Mouse (Mus musculus) ES-Bruce4 (cell line): ENCODE data around the gene Rec8. TPM values are rescaled to one million over a fixed set of nuclear protein-coding genes. Genes with fewer than 3 reads are reported as not detected.

Experiments used
- H3K27ac ChIP-seq: 2 replicates; pipeline ENCODE4 v1.5.1; 2012; ENCODE audit warnings: low read length, inconsistent platforms; ENCODE audit not compliant: insufficient read depth
- H3K27me3 ChIP-seq: 2 replicates; pipeline ENCODE4 v1.6.1; 2012; ENCODE audit warnings: mild to moderate bottlenecking, low read length, inconsistent platforms; ENCODE audit not compliant: control insufficient read depth, poor library complexity, insufficient read depth, severe bottlenecking
- H3K36me3 ChIP-seq: 2 replicates; pipeline ENCODE4 v1.6.1; 2012; ENCODE audit warnings: inconsistent platforms, mild to moderate bottlenecking, low read length, moderate library complexity; ENCODE audit not compliant: control insufficient read depth, poor library complexity, insufficient read depth, severe bottlenecking
- H3K4me1 ChIP-seq: one replicate; pipeline ENCODE4 v1.8.1; 2011; ENCODE audit warnings: low read length; ENCODE audit not compliant: control insufficient read depth, insufficient read depth
- H3K4me3 ChIP-seq: 2 replicates; pipeline ENCODE4 v1.5.1; 2011; ENCODE audit warnings: low read depth, mild to moderate bottlenecking, low read length
- H3K9ac ChIP-seq: 2 replicates; pipeline ENCODE4 v1.6.1; 2012; ENCODE audit warnings: low read depth, mild to moderate bottlenecking, inconsistent platforms; ENCODE audit not compliant: poor library complexity, severe bottlenecking
- H3K9me3 ChIP-seq: replicated peaks from 2 replicates; pipeline ENCODE4 v1.6.1; 2012; ENCODE audit warnings: mild to moderate bottlenecking, low read length, inconsistent platforms; ENCODE audit not compliant: control insufficient read depth, poor library complexity, insufficient read depth, severe bottlenecking
- CTCF ChIP-seq: IDR thresholded peaks from one replicate; pipeline ENCODE4 v1.8.1; 2011; ENCODE audit warnings: low read depth, low read length
- EP300 ChIP-seq: IDR thresholded peaks from 2 replicates; pipeline ENCODE4 v1.6.1; 2011; ENCODE audit warnings: low read depth, low read length; ENCODE audit not compliant: insufficient read depth
- POLR2A ChIP-seq: IDR thresholded peaks from one replicate; pipeline ENCODE4 v1.8.1; 2011; ENCODE audit warnings: low read length; ENCODE audit not compliant: insufficient read depth
- polyA plus RNA-seq: library from polyadenylated mRNA; stranded (reverse); fragments of >200 nt; gene quantifications from 2 replicates; pipeline ENCODE4 v1.2.4, GENCODE M21; 2011; ENCODE audit warnings: low read depth; ENCODE audit not compliant: missing spikeins, insufficient read depth, insufficient read length

Gene Rec8
- polyA plus RNA-seq, 1 experiment: 16.4 TPM

DNA sequence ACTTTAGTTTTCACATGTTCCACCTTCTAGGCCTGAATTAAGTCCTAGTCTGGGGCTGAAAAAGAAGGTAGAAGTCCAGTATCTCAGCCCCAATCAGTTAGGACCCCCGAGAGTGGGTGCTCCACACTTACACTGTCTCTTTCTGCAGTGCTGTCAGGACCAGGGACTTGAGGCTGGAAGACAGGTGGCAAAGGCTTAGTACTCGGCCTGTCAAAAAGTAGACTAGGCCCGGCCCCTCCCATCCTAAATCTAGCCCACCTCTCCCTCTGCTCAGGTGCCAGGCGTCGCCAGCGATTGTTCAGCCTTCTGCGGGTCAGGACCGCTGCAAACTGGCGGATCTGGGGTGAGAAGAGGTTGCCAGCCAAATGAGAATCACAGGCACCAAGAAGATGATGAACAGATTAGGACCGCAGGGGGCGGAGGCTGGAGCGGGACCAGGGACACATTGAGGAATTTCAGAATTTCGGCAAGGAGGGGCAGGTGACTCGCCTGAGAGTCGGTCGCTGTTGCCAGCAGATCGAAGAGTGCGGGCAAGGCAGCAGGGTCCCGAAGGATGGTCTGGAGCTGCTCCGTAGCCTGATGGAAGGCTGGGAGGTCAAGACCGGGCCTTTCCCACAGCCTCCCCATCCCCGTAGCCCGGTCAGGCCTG, 17.2 kb downstream of the Rec8 start:
- H3K4me3 ChIP-seq: peak overlapping the region; percentile 64
- H3K9ac ChIP-seq: peak overlapping the region; percentile 70
- no peaks in the 10 kb centered on the region for H3K27me3 ChIP-seq
- H3K36me3 ChIP-seq: peaks cover 23% of the 10 kb centered on the region
- H3K4me1 ChIP-seq: peaks cover 4% of the 10 kb centered on the region
- no peak overlapping the region for H3K27ac ChIP-seq
- TF ChIP-seq EP300 (no peak), CTCF (no peak), POLR2A (no peak)
- H3K9me3 ChIP-seq: no peaks in the 10 kb centered on the region

DNA sequence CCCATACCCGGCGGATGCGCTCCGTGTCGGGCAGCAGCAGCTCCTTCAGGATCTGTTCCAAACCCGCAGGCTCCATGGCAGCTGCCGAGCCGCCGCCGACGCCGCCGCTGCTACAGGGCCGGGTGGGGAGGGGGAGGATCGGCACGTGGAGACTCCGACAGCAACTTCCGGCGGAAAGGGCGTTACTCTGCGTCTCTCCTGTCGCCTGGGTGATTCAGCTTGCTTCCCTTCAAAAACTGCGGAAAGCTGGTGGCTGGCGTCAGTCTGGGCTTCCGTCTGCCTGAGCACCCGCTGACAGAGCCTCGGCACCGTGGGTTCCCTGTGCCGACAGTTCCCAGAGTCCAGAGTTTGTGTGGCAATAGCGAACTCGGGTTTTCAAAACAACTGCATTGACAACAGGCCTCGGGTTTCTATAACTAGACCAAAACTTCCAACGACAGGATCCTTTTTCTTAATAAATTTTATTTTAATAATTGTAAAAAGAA, 17.7 kb downstream of the Rec8 start, which contains the start of gene Ipo4:
Gene Ipo4, minus strand, starts transcription at position 435 of the 485 bp plus-strand sequence.
- TF ChIP-seq EP300 (no peak), CTCF (no peak), POLR2A (no peak)
- Histone ChIP-seq H3K4me3 (peak within 1 kb of the TSS; percentile 64), H3K9me3 (no peaks in the 10 kb centered on the region), H3K36me3 (peaks cover 17% of the 10 kb centered on the region), H3K27ac (no peak within 1 kb of the TSS), H3K4me1 (peaks cover 4% of the 10 kb centered on the region), H3K27me3 (no peaks in the 10 kb centered on the region), H3K9ac (peak within 1 kb of the TSS; percentile 70)

DNA sequence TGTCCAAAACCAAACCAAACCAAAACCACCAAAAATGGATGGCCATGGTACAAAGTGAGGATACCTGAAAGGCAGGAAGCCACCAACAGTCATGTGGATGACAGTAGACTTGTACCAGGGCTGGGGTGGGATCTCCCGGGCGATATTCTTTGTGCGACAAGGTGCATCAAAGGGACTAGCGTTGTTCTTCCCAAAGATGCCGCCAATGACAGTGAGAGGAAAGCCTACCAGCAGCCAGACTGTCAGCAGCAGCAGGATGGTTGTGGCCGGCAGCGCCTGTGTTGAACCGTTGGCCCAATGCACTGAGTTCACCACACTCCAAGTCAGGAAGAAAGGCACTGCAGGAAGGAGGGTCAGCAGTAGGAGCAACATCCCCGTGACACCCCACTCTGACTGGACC, 20.0 kb downstream of the Rec8 start, which contains the start of gene Gm49378:
Gene Gm49378, minus strand, starts transcription at position 101 of the 400 bp plus-strand sequence.
- Histone ChIP-seq H3K27me3 (no peaks in the 10 kb centered on the region), H3K27ac (no peak within 1 kb of the TSS), H3K9me3 (no peaks in the 10 kb centered on the region), H3K36me3 (peaks cover 11% of the 10 kb centered on the region), H3K4me1 (peaks cover 4% of the 10 kb centered on the region), H3K4me3 (no peak within 1 kb of the TSS), H3K9ac (no peak within 1 kb of the TSS)
- TF ChIP-seq POLR2A (no peak), EP300 (no peak), CTCF (no peak)

DNA sequence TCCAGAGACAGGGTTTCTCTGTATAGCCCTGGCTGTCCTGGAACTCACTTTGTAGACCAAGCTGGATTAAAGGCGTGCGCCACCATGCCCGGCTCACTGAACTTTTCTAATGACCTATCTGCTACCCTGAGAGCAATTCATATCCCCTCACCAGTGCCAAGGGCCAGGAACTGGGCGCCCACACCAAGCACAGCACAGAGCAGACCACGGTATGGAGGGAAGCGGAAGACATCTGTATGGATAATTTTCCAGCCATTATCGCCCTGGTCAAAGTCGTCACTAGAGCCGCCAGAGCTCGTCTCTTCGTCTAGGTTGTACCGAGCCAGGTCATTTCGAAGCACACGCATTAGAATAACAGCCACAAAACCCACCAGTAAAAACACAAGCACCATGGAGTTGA, 23.0 kb downstream of the Rec8 start:
- Histone ChIP-seq H3K4me1 (peaks cover 2% of the 10 kb centered on the region), H3K9me3 (no peaks in the 10 kb centered on the region), H3K27ac (no peak overlapping the region), H3K9ac (no peak overlapping the region), H3K27me3 (no peaks in the 10 kb centered on the region), H3K4me3 (no peak overlapping the region), H3K36me3 (peaks cover 3% of the 10 kb centered on the region)
- no peak for TF ChIP-seq POLR2A
- no peak for TF ChIP-seq CTCF

DNA sequence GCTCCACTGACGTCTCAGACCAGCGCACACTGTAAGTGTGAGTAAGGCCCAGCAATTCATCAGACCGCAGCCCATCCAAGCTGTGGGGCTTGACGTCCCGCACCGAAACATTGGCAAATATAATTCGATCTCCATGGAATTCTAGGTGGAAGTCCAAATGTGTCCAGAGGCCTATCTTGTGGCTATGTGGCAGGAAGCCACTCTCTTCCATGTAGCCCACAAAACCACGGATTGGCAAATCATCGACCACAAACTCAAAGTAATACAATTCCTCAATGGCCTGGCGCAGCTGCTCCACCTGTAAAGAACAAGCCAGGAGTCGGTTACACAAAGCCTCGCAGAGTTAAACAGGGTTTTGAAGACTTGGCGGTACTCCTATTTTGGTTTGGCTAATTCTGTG, 23.5 kb downstream of the Rec8 start:
- no peak overlapping the region for H3K9ac ChIP-seq
- H3K9me3 ChIP-seq: no peaks in the 10 kb centered on the region
- no peaks in the 10 kb centered on the region for H3K27me3 ChIP-seq
- H3K4me1 ChIP-seq: peaks cover 2% of the 10 kb centered on the region
- H3K36me3 ChIP-seq: peaks cover 3% of the 10 kb centered on the region
- no peak overlapping the region for H3K4me3 ChIP-seq
- TF ChIP-seq POLR2A (no peak), CTCF (no peak), EP300 (no peak)
- H3K27ac ChIP-seq: no peak overlapping the region

DNA sequence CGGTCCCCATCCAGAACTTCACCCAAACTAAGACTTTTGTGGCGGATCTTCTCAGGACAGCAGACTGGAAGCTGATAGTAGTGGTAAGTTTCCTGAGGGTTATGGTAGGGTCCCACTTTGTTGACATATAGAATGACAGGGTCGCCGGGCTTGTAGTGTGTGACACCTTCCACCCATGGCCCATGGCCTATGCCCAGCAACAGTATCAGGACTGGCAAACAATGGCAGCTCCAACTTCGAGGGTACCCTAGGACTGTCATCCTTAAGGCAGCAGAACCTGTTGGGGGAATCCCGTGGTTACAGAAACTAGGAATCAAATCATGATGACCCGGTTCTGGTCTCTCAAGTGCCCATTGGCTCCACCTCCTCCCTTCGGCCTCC, 24.8 kb downstream of the Rec8 start:
- no peak overlapping the region for H3K27ac ChIP-seq
- no peaks in the 10 kb centered on the region for H3K27me3 ChIP-seq
- H3K9me3 ChIP-seq: no peaks in the 10 kb centered on the region
- TF ChIP-seq EP300 (no peak), POLR2A (no peak)
- H3K36me3 ChIP-seq: peaks cover 3% of the 10 kb centered on the region
- peak overlapping the region; percentile 84 for H3K4me3 ChIP-seq
- H3K9ac ChIP-seq: peak overlapping the region; percentile 91
- H3K4me1 ChIP-seq: peaks cover 2% of the 10 kb centered on the region
